Mouse (Mus musculus) MEL (cell line): ENCODE results near the gene Msi2. TPM values are rescaled to one million over a fixed set of nuclear protein-coding genes. Genes with fewer than 3 reads are reported as not detected.

ENCODE experiments used
- DNase-seq: peaks from one replicate; pipeline ENCODE4 v3.0.0; 2011; ENCODE audit warnings: low read depth, low spot score
- H3K27ac ChIP-seq: 2 replicates; pipeline ENCODE4 v1.5.1; 2012; ENCODE audit warnings: low read depth, mild to moderate bottlenecking, control low read depth, low read length, moderate library complexity; ENCODE audit not compliant: control insufficient read depth
- H3K27me3 ChIP-seq, 2 experiments: fragments of 150-350 bp in 1 of 2; sonication (generic) in 1 of 2; 2 replicates each; pipeline ENCODE4 v1.6.1; 2012; ENCODE audit warnings: low read length in 2 of 2, mild to moderate bottlenecking in 2 of 2, improper control_type of control experiment in 1 of 2, moderate library complexity in 1 of 2; ENCODE audit not compliant: insufficient read depth in 2 of 2, control insufficient read depth in 1 of 2
- H3K36me3 ChIP-seq, 2 experiments: 2 replicates each; pipeline ENCODE4 v1.6.1; 2012 to 2014; ENCODE audit warnings: low read length in 2 of 2, improper control_type of control experiment in 1 of 2, inconsistent platforms in 1 of 2, mild to moderate bottlenecking in 1 of 2; ENCODE audit not compliant: insufficient read depth in 2 of 2, control insufficient read depth in 1 of 2
- H3K4me1 ChIP-seq, 2 experiments: fragments of 150-350 bp in 1 of 2; sonication (generic) in 1 of 2; 2 replicates each; pipeline ENCODE4 v1.6.1; 2012; ENCODE audit warnings: low read length in 2 of 2, improper control_type of control experiment in 1 of 2, mild to moderate bottlenecking in 1 of 2; ENCODE audit not compliant: insufficient read depth in 2 of 2, control insufficient read depth in 1 of 2
- H3K4me3 ChIP-seq, 2 experiments: fragments of 150-350 bp in 1 of 2; sonication (generic) in 1 of 2; 2 replicates each; pipeline ENCODE4 v1.5.1; 2012; ENCODE audit warnings: low read depth in 2 of 2, low read length in 2 of 2, mild to moderate bottlenecking in 2 of 2, moderate library complexity in 2 of 2, control low read depth in 1 of 2, improper control_type of control experiment in 1 of 2; ENCODE audit not compliant: control insufficient read depth in 1 of 2, insufficient read depth in 1 of 2
- H3K79me2 ChIP-seq: 2 replicates; pipeline ENCODE4 v1.6.1; 2012; ENCODE audit warnings: mild to moderate bottlenecking, low read length, moderate library complexity; ENCODE audit not compliant: control insufficient read depth, poor library complexity, insufficient read depth
- H3K9ac ChIP-seq: 2 replicates; pipeline ENCODE4 v1.6.1; 2012; ENCODE audit warnings: low read depth, mild to moderate bottlenecking, control low read depth, low read length, moderate library complexity; ENCODE audit not compliant: control insufficient read depth, poor library complexity, severe bottlenecking
- H3K9me3 ChIP-seq: fragments of 150-350 bp; sonication (generic); replicated peaks from 2 replicates; pipeline ENCODE4 v1.6.1; 2012; ENCODE audit warnings: mild to moderate bottlenecking, low read length, improper control_type of control experiment, moderate library complexity; ENCODE audit not compliant: insufficient read depth
- BHLHE40 ChIP-seq: IDR thresholded peaks from 2 replicates; pipeline ENCODE4 v1.6.1; 2012; ENCODE audit warnings: low read depth, mild to moderate bottlenecking, inconsistent platforms, low read length, improper control_type of control experiment, borderline replicate concordance
- CTCF ChIP-seq, 3 experiments: IDR thresholded peaks in 2 of 3; conservative IDR thresholded peaks in 1 of 3; 2 replicates each; pipeline ENCODE4 v1.5.1; 2011 to 2012; ENCODE audit warnings: low read length in 3 of 3, low read depth in 2 of 3, mild to moderate bottlenecking in 2 of 3, improper control_type of control experiment in 1 of 3, inconsistent platforms in 1 of 3, mixed read lengths in 1 of 3, moderate library complexity in 1 of 3; ENCODE audit not compliant: control insufficient read depth in 1 of 3, insufficient read depth in 1 of 3, poor library complexity in 1 of 3, severe bottlenecking in 1 of 3
- E2F4 ChIP-seq: IDR thresholded peaks from 2 replicates; pipeline ENCODE4 v1.6.1; 2011; ENCODE audit warnings: low read depth, low read length, improper control_type of control experiment, borderline replicate concordance
- ELF1 ChIP-seq: IDR thresholded peaks from 2 replicates; pipeline ENCODE4 v1.6.1; 2014; ENCODE audit warnings: low read depth, mild to moderate bottlenecking, inconsistent platforms, low read length, improper control_type of control experiment, moderate library complexity
- JUND ChIP-seq: IDR thresholded peaks from 2 replicates; pipeline ENCODE4 v1.6.1; 2011; ENCODE audit warnings: low read depth, mild to moderate bottlenecking, improper control_type of control experiment, low read length
- KAT2A ChIP-seq: conservative IDR thresholded peaks from 2 replicates; pipeline ENCODE4 v1.6.1; 2012; ENCODE audit warnings: low read depth, low read length, improper control_type of control experiment, inconsistent platforms
- MAX ChIP-seq: IDR thresholded peaks from 2 replicates; pipeline ENCODE4 v1.6.1; 2011; ENCODE audit warnings: low read length, improper control_type of control experiment
- MAZ ChIP-seq: IDR thresholded peaks from 2 replicates; pipeline ENCODE4 v1.6.1; 2012; ENCODE audit warnings: low read depth, mild to moderate bottlenecking, inconsistent platforms, low read length, improper control_type of control experiment
- MEF2A ChIP-seq: IDR thresholded peaks from 2 replicates; pipeline ENCODE4 v1.6.1; 2014; ENCODE audit warnings: low read depth, mild to moderate bottlenecking, inconsistent platforms, low read length, improper control_type of control experiment; ENCODE audit not compliant: poor library complexity, insufficient replicate concordance, severe bottlenecking; ENCODE audit errors: extremely low read depth
- MXI1 ChIP-seq: IDR thresholded peaks from 2 replicates; pipeline ENCODE4 v1.6.1; 2011; ENCODE audit warnings: mild to moderate bottlenecking, low read depth, low read length, improper control_type of control experiment
- MYB ChIP-seq: IDR thresholded peaks from 2 replicates; pipeline ENCODE4 v1.6.1; 2011; ENCODE audit warnings: mild to moderate bottlenecking, low read depth, low read length, improper control_type of control experiment
- MYC ChIP-seq: IDR thresholded peaks from 2 replicates; pipeline ENCODE4 v1.6.1; 2011; ENCODE audit warnings: low read depth, mild to moderate bottlenecking, low read length, improper control_type of control experiment, moderate library complexity
- POLR2A ChIP-seq, 2 experiments: IDR thresholded peaks; 2 replicates each; pipeline ENCODE4 v1.6.1; 2011 to 2012; ENCODE audit warnings: low read length in 2 of 2, mild to moderate bottlenecking in 2 of 2, control low read depth in 1 of 2, improper control_type of control experiment in 1 of 2, low read depth in 1 of 2, moderate library complexity in 1 of 2; ENCODE audit not compliant: control insufficient read depth in 1 of 2, insufficient read depth in 1 of 2, poor library complexity in 1 of 2
- RAD21 ChIP-seq: IDR thresholded peaks from 2 replicates; pipeline ENCODE4 v1.6.1; 2011; ENCODE audit warnings: mild to moderate bottlenecking, low read depth, low read length, improper control_type of control experiment
- RCOR1 ChIP-seq: IDR thresholded peaks from 2 replicates; pipeline ENCODE4 v1.6.1; 2012; ENCODE audit warnings: low read depth, mild to moderate bottlenecking, inconsistent platforms, low read length, improper control_type of control experiment
- SIN3A ChIP-seq: IDR thresholded peaks from 2 replicates; pipeline ENCODE4 v1.6.1; 2012; ENCODE audit warnings: low read length, improper control_type of control experiment, inconsistent platforms
- TAL1 ChIP-seq: IDR thresholded peaks from 2 replicates; pipeline ENCODE4 v1.6.1; 2012; ENCODE audit warnings: mild to moderate bottlenecking, inconsistent platforms, low read length, moderate library complexity, mixed read lengths
- UBTF ChIP-seq: IDR thresholded peaks from 2 replicates; pipeline ENCODE4 v1.6.1; 2012; ENCODE audit warnings: low read depth, mild to moderate bottlenecking, inconsistent platforms, low read length, improper control_type of control experiment, moderate library complexity, borderline replicate concordance; ENCODE audit not compliant: insufficient read depth
- ZMIZ1 ChIP-seq: IDR thresholded peaks from 2 replicates; pipeline ENCODE4 v1.6.1; 2012; ENCODE audit warnings: low read depth, mild to moderate bottlenecking, inconsistent platforms, low read length, improper control_type of control experiment, moderate library complexity
- ZNF384 ChIP-seq: IDR thresholded peaks from 2 replicates; pipeline ENCODE4 v1.6.1; 2012; ENCODE audit warnings: low read depth, mild to moderate bottlenecking, inconsistent platforms, low read length, improper control_type of control experiment
- polyA plus RNA-seq, 2 experiments: library from polyadenylated mRNA; stranded (reverse) in 1 of 2; unstranded in 1 of 2; fragments of >175 nt in 1 of 2; fragments of >200 nt in 1 of 2; gene quantifications; 2 replicates each; pipeline versions ENCODE4 v1.2.1 to v1.2.4; 2012; ENCODE audit warnings: low replicate concordance in 2 of 2, low read depth in 1 of 2; ENCODE audit not compliant: insufficient read length in 2 of 2, insufficient read depth in 1 of 2, missing spikeins in 1 of 2
- total RNA-seq: library from RNA; depleted of rRNA; stranded (reverse); fragments of 300-350 nt; gene quantifications from 2 replicates; pipeline ENCODE4 v1.2.3, GENCODE M21; 2012

Msi2 gene
- total and polyA plus RNA-seq, 3 experiments = 16.2 to 29.7 TPM; not detected in 1

- Histone ChIP-seq H3K79me2 (no peaks in the 10 kb centered on the region), H3K9ac (no peak overlapping the region), H3K27ac (no peak overlapping the region), H3K36me3 (no peaks in the 10 kb centered on the region; a peak in 1 of 4 replicates), H3K9me3 (no peaks in the 10 kb centered on the region), H3K4me1 (no peaks in the 10 kb centered on the region), H3K4me3 (no peak overlapping the region), H3K27me3 (no peaks in the 10 kb centered on the region)
- no peak for DNase-seq
- TF ChIP-seq MXI1 = no peak
- no peak for TF ChIP-seq KAT2A
- TF ChIP-seq UBTF = no peak
- TF ChIP-seq SIN3A = no peak
- no peak for TF ChIP-seq ZMIZ1
Observed at GRCm38 (mm10) chr11:88481092-88481601, 237.2 kb downstream of the Msi2 start.

GRCm38 (mm10) chr11:88479498-88479897, 238.8 kb downstream of the Msi2 start:
- no peak for DNase-seq
- H3K4me3 ChIP-seq = no peak overlapping the region
- no peaks in the 10 kb centered on the region; a peak in 1 of 4 replicates for H3K36me3 ChIP-seq
- H3K9me3 ChIP-seq = no peaks in the 10 kb centered on the region
- no peak overlapping the region for H3K27ac ChIP-seq
- H3K9ac ChIP-seq = no peak overlapping the region
- TF ChIP-seq CTCF (IDR thresholded peaks at IDR 0.05 in 2 of 3, conservative IDR thresholded peaks at IDR 0.05 in 1 of 3; ENCODE audit: control insufficient read depth in 1 of 3, insufficient read depth in 1 of 3, low read depth in 2 of 3, low read length in 3 of 3, poor library complexity in 1 of 3, severe bottlenecking in 1 of 3) = no peak
- no peak for TF ChIP-seq BHLHE40
- TF ChIP-seq KAT2A = no peak
- no peak for TF ChIP-seq RAD21
- TF ChIP-seq MAZ = no peak
- TF ChIP-seq TAL1 = no peak
- TF ChIP-seq MAX = no peak
- TF ChIP-seq MEF2A = no peak
- TF ChIP-seq POLR2A (IDR thresholded peaks at IDR 0.05; ENCODE audit: control insufficient read depth in 1 of 2, insufficient read depth in 1 of 2, low read depth in 1 of 2, low read length in 2 of 2, poor library complexity in 1 of 2) = no peak
- TF ChIP-seq ZNF384 = no peak
- no peak for TF ChIP-seq ZMIZ1
- no peak for TF ChIP-seq MXI1
- no peak for TF ChIP-seq SIN3A
- H3K79me2 ChIP-seq = no peaks in the 10 kb centered on the region
- no peaks in the 10 kb centered on the region for H3K4me1 ChIP-seq
- H3K27me3 ChIP-seq = no peaks in the 10 kb centered on the region

- no peak overlapping the region for H3K4me3 ChIP-seq
- no peaks in the 10 kb centered on the region for H3K79me2 ChIP-seq
- no peak overlapping the region for H3K9ac ChIP-seq
- no peaks in the 10 kb centered on the region for H3K9me3 ChIP-seq
- no peaks in the 10 kb centered on the region for H3K27me3 ChIP-seq
- H3K4me1 ChIP-seq = no peaks in the 10 kb centered on the region
- no peaks in the 10 kb centered on the region for H3K36me3 ChIP-seq
- no peak overlapping the region for H3K27ac ChIP-seq
- no peak for TF ChIP-seq JUND
- no peak for TF ChIP-seq RCOR1
- no peak for TF ChIP-seq CTCF (IDR thresholded peaks at IDR 0.05 in 2 of 3, conservative IDR thresholded peaks at IDR 0.05 in 1 of 3; ENCODE audit: control insufficient read depth in 1 of 3, insufficient read depth in 1 of 3, low read depth in 2 of 3, low read length in 3 of 3, poor library complexity in 1 of 3, severe bottlenecking in 1 of 3)
- no peak for TF ChIP-seq E2F4
- TF ChIP-seq ELF1 = no peak
- TF ChIP-seq MYC = no peak
- no peak for TF ChIP-seq MYB
- TF ChIP-seq ZMIZ1 = no peak
- no peak for TF ChIP-seq BHLHE40
- TF ChIP-seq RAD21 = no peak
- no peak for TF ChIP-seq UBTF
- no peak for DNase-seq
Observed at GRCm38 (mm10) chr11:88474889-88475440, 243.3 kb downstream of the Msi2 start.
